ENCODE assay signal across 8 mouse cellular contexts in the genomic region with DNA sequence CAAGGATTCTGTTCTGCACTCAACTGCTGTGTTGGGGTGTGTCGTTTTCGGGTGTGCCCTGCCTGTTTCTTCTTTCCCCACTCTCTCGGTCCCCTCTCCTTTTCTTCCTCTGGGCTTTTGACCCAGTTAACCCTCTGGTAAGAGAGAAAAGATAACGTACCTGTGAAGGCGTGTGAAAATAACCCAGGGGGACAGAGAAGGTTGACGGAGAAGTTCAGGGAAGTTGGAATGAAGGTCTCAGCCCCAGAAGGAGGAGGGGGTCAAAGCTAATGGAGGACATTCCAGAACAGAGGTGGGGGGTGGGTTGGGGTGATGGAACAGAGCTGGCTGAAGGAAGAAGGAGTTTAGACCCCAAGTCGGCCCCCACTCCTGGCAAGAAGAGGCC. TPM values are rescaled to one million over a fixed set of nuclear protein-coding genes. Genes with fewer than 3 reads are reported as not detected.
DNase-seq lines count a peak whose midpoint lies in the region; ATAC-seq and TF ChIP-seq lines count a peak whose summit lies in the region.

No protein-coding gene starts in this region.

- H3K27ac ChIP-seq in kidney, postnatal 0 days: peak overlapping the region; percentile 96
- peak overlapping the region; percentile 96 for H3K27ac ChIP-seq in bone marrow, adult 2 months (ENCODE audit: control insufficient read depth, insufficient read depth, low read depth, low read length, poor library complexity)
- H3K27ac ChIP-seq in hindbrain, embryonic 13.5 days: peak overlapping the region; percentile 98
- H3K27ac ChIP-seq in midbrain, embryonic 14.5 days (replicated peaks; ENCODE audit: low read depth, low read length): 0 out of 2 replicates have a peak overlapping the region, but pooled peaks have one; percentile 43

- no peak for TF ChIP-seq POLR2A in bone marrow, adult 2 months (IDR thresholded peaks at IDR 0.05; ENCODE audit: borderline replicate concordance, control insufficient read depth, low read depth, low read length)

- no peak for DNase-seq in kidney, postnatal 0 days (ENCODE audit: low spot score)
- DNase-seq in kidney, adult 11 months: no peak
- DNase-seq in midbrain, embryonic 14.5 days: no peak
- DNase-seq in adrenal gland, postnatal 4 days (ENCODE audit: low spot score in 2 of 2): no peak
- no peak for DNase-seq in layer of hippocampus, adult 18-20 months (ENCODE audit: low spot score in 2 of 2)
- no peak for DNase-seq in gastrocnemius, adult 8-10 months (ENCODE audit: low spot score in 2 of 2)

- H3K4me3 ChIP-seq in kidney, postnatal 0 days (replicated peaks; ENCODE audit: low read depth, low read length): peak overlapping the region; percentile 61
- peak overlapping the region; percentile 83 for H3K4me3 ChIP-seq in bone marrow, adult 2 months (replicated peaks; ENCODE audit: control insufficient read depth, low read depth, low read length)
- H3K4me3 ChIP-seq in hindbrain, embryonic 13.5 days: peak overlapping the region; percentile 67
- peak overlapping the region; percentile 79 for H3K4me3 ChIP-seq in midbrain, embryonic 14.5 days (replicated peaks; ENCODE audit: low read depth, low read length)

- H3K4me1 ChIP-seq in kidney, postnatal 0 days (replicated peaks; ENCODE audit: insufficient read depth, low read length): peaks cover 30% of the 10 kb centered on the region
- peaks cover 5% of the 10 kb centered on the region for H3K4me1 ChIP-seq in bone marrow, adult 2 months (ENCODE audit: control insufficient read depth, insufficient read depth, low read length)
- peaks cover 82% of the 10 kb centered on the region for H3K4me1 ChIP-seq in hindbrain, embryonic 13.5 days (replicated peaks)
- H3K4me1 ChIP-seq in midbrain, embryonic 14.5 days (ENCODE audit: control insufficient read depth, insufficient read depth, low read length): peaks cover 52% of the 10 kb centered on the region

- peak overlapping the region; percentile 78 for H3K9ac ChIP-seq in kidney, postnatal 0 days (ENCODE audit: low read depth, low read length)
- H3K9ac ChIP-seq in hindbrain, embryonic 13.5 days: peak overlapping the region; percentile 94
- H3K9ac ChIP-seq in midbrain, embryonic 14.5 days (replicated peaks; ENCODE audit: low read length): peak overlapping the region; percentile 93

- TF ChIP-seq CTCF in kidney, postnatal 0 days (IDR thresholded peaks at IDR 0.05; ENCODE audit: low read depth): no peak
- no peak for TF ChIP-seq CTCF in bone marrow, adult 2 months (IDR thresholded peaks at IDR 0.05; ENCODE audit: control insufficient read depth, insufficient read depth, low read length)

- H3K9me3 ChIP-seq in kidney, postnatal 0 days (replicated peaks; ENCODE audit: low read length): no peaks in the 10 kb centered on the region
- no peaks in the 10 kb centered on the region for H3K9me3 ChIP-seq in hindbrain, embryonic 13.5 days
- H3K9me3 ChIP-seq in midbrain, embryonic 14.5 days (ENCODE audit: control insufficient read depth, low read length): no peaks in the 10 kb centered on the region

- no peaks in the 10 kb centered on the region for H3K27me3 ChIP-seq in kidney, postnatal 0 days (ENCODE audit: insufficient read depth, low read length)
- H3K27me3 ChIP-seq in hindbrain, embryonic 13.5 days: no peaks in the 10 kb centered on the region
- no peaks in the 10 kb centered on the region for H3K27me3 ChIP-seq in midbrain, embryonic 14.5 days (ENCODE audit: control insufficient read depth, insufficient read depth, low read length)

- no peaks in the 10 kb centered on the region for H3K36me3 ChIP-seq in kidney, postnatal 0 days (ENCODE audit: insufficient read depth, low read length)
- peaks cover 18% of the 10 kb centered on the region for H3K36me3 ChIP-seq in hindbrain, embryonic 13.5 days
- peaks cover 13% of the 10 kb centered on the region for H3K36me3 ChIP-seq in midbrain, embryonic 14.5 days (ENCODE audit: control insufficient read depth, insufficient read depth, low read length)

- H3K4me2 ChIP-seq in kidney, postnatal 0 days (ENCODE audit: low read length): peak overlapping the region; percentile 94
- H3K4me2 ChIP-seq in hindbrain, embryonic 13.5 days: peak overlapping the region; percentile 100
- H3K4me2 ChIP-seq in midbrain, embryonic 14.5 days (ENCODE audit: low read length): peak overlapping the region; percentile 91

- no peak for ATAC-seq in kidney, postnatal 0 days (replicated peaks; ENCODE audit: low FRiP score, low read depth)
- no peak for ATAC-seq in hindbrain, embryonic 13.5 days (ENCODE audit: low FRiP score)
- ATAC-seq in midbrain, embryonic 14.5 days (ENCODE audit: low FRiP score, low TSS enrichment): no peak

- 2% methylated on average over 7 of the region's 7 CpGs for WGBS in kidney, postnatal 0 days
- WGBS in bone marrow, adult 2 months: under 1% methylated on average over 7 of the region's 7 CpGs
- WGBS in hindbrain, embryonic 13.5 days: 3% methylated on average over 7 of the region's 7 CpGs
- WGBS in midbrain, embryonic 14.5 days: 4% methylated on average over 7 of the region's 7 CpGs

RNA-seq across cellular contexts. Expression of gene Ppp1r18, which starts 3.6 kb away (rescaled TPM):
- 16.2 and 17.2 TPM in 2 replicates for polyA plus RNA-seq in kidney, postnatal 0 days (2015; fragmentation: Nextera tagmentation; extraction: Ambion mirVana)
- 35.8 and 78.4 TPM in 2 replicates for polyA plus RNA-seq in bone marrow, adult 2 months (2011; ENCODE audit: insufficient read depth, insufficient read length, low replicate concordance, missing spikeins)
- 26.9 and 30.5 TPM in 2 replicates for polyA plus RNA-seq in hindbrain, embryonic 13.5 days (2015; fragmentation: Nextera tagmentation; extraction: Ambion mirVana)
- polyA plus RNA-seq in midbrain, embryonic 14.5 days (2014; fragmentation: Nextera tagmentation; extraction: Ambion mirVana): 17.4 and 21.0 TPM in 2 replicates
- total RNA-seq in adrenal gland, postnatal 4 days (2021): 10 to 100 TPM; 40.7 to 46.6 TPM
- total RNA-seq in layer of hippocampus, adult 18-20 months (2021): 1 to 10 TPM; 7.1 to 7.6 TPM
- 1 to 10 TPM; 2.4 to 4.7 (median 3.3) TPM for total RNA-seq in gastrocnemius, adult 8-10 months (2022)

RNA-seq across cellular contexts. Expression of gene Nrm, which starts 7.8 kb away (rescaled TPM):
- 36.9 and 44.6 TPM in 2 replicates for polyA plus RNA-seq in kidney, postnatal 0 days (2015; fragmentation: Nextera tagmentation; extraction: Ambion mirVana)
- 16.0 and 22.4 TPM in 2 replicates for polyA plus RNA-seq in bone marrow, adult 2 months (2011; ENCODE audit: insufficient read depth, insufficient read length, low replicate concordance, missing spikeins)
- 26.4 and 26.9 TPM in 2 replicates for polyA plus RNA-seq in hindbrain, embryonic 13.5 days (2015; fragmentation: Nextera tagmentation; extraction: Ambion mirVana)
- 14.5 and 20.2 TPM in 2 replicates for polyA plus RNA-seq in midbrain, embryonic 14.5 days (2014; fragmentation: Nextera tagmentation; extraction: Ambion mirVana)
- 10 to 100 TPM; 25.8 to 27.1 TPM for total RNA-seq in adrenal gland, postnatal 4 days (2021)
- total RNA-seq in layer of hippocampus, adult 18-20 months (2021): 1 to 10 TPM; 1.6 to 1.9 TPM
- 1 to 10 TPM in 2 of 4 experiments, under 1 TPM in 2; 0.52 to 2.6 (median 1.4) TPM for total RNA-seq in gastrocnemius, adult 8-10 months (2022)

RNA-seq across cellular contexts. Expression of gene Dhx16, which starts 10.7 kb away (rescaled TPM):
- 29.2 and 33.3 TPM in 2 replicates for polyA plus RNA-seq in kidney, postnatal 0 days (2015; fragmentation: Nextera tagmentation; extraction: Ambion mirVana)
- 119 and 234 TPM in 2 replicates for polyA plus RNA-seq in bone marrow, adult 2 months (2011; ENCODE audit: insufficient read depth, insufficient read length, low replicate concordance, missing spikeins)
- polyA plus RNA-seq in hindbrain, embryonic 13.5 days (2015; fragmentation: Nextera tagmentation; extraction: Ambion mirVana): 28.6 and 35.3 TPM in 2 replicates
- polyA plus RNA-seq in midbrain, embryonic 14.5 days (2014; fragmentation: Nextera tagmentation; extraction: Ambion mirVana): 27.4 and 30.7 TPM in 2 replicates
- total RNA-seq in adrenal gland, postnatal 4 days (2021): 10 to 100 TPM; 44.4 to 52.3 TPM
- 10 to 100 TPM; 25.0 to 30.2 TPM for total RNA-seq in layer of hippocampus, adult 18-20 months (2021)
- 10 to 100 TPM; 13.5 to 16.8 (median 16.0) TPM for total RNA-seq in gastrocnemius, adult 8-10 months (2022)

RNA-seq across cellular contexts. Expression of gene Mdc1, which starts 27.6 kb away (rescaled TPM):
- polyA plus RNA-seq in kidney, postnatal 0 days (2015; fragmentation: Nextera tagmentation; extraction: Ambion mirVana): 5.4 and 5.6 TPM in 2 replicates
- polyA plus RNA-seq in bone marrow, adult 2 months (2011; ENCODE audit: insufficient read depth, insufficient read length, low replicate concordance, missing spikeins): 17.2 and 24.2 TPM in 2 replicates
- 11.0 and 11.3 TPM in 2 replicates for polyA plus RNA-seq in hindbrain, embryonic 13.5 days (2015; fragmentation: Nextera tagmentation; extraction: Ambion mirVana)
- 7.3 and 8.2 TPM in 2 replicates for polyA plus RNA-seq in midbrain, embryonic 14.5 days (2014; fragmentation: Nextera tagmentation; extraction: Ambion mirVana)
- total RNA-seq in adrenal gland, postnatal 4 days (2021): 10 to 100 TPM; 28.2 to 35.6 TPM
- 10 to 100 TPM; 17.2 to 18.5 TPM for total RNA-seq in layer of hippocampus, adult 18-20 months (2021)
- total RNA-seq in gastrocnemius, adult 8-10 months (2022): 1 to 10 TPM; 3.2 to 5.0 (median 4.0) TPM

RNA-seq across cellular contexts. Expression of gene 2310061I04Rik, which starts 28.3 kb away (rescaled TPM):
- 36.6 and 39.1 TPM in 2 replicates for polyA plus RNA-seq in kidney, postnatal 0 days (2015; fragmentation: Nextera tagmentation; extraction: Ambion mirVana)
- 28.5 and 52.0 TPM in 2 replicates for polyA plus RNA-seq in bone marrow, adult 2 months (2011; ENCODE audit: insufficient read depth, insufficient read length, low replicate concordance, missing spikeins)
- polyA plus RNA-seq in hindbrain, embryonic 13.5 days (2015; fragmentation: Nextera tagmentation; extraction: Ambion mirVana): 45.8 and 48.7 TPM in 2 replicates
- 50.7 and 70.0 TPM in 2 replicates for polyA plus RNA-seq in midbrain, embryonic 14.5 days (2014; fragmentation: Nextera tagmentation; extraction: Ambion mirVana)
- 10 to 100 TPM; 34.4 to 34.5 TPM for total RNA-seq in adrenal gland, postnatal 4 days (2021)
- 10 to 100 TPM; 52.9 to 56.7 TPM for total RNA-seq in layer of hippocampus, adult 18-20 months (2021)
- total RNA-seq in gastrocnemius, adult 8-10 months (2022): 10 to 100 TPM; 52.7 to 68.7 (median 62.6) TPM

Comparison
In these comparisons a context has a peak if more than half of its experiments do, and no peak if none do; other contexts are left out.
1. H3K27ac ChIP-seq: peak in every context shown above with its lines; median percentile 98 in hindbrain, embryonic 13.5 days; 96 in kidney, postnatal 0 days; 96 in bone marrow, adult 2 months; 43 in midbrain, embryonic 14.5 days.